27 mouse cellular contexts compared by ENCODE assay signal in genomic region chr16:67919175-67919574, GRCm38 (mm10).
DNase-seq lines count a peak whose midpoint lies in the region; ATAC-seq and TF ChIP-seq lines count a peak whose summit lies in the region.
"Had no signal": no experiment of that assay in that cellular context is flagged by ENCODE, and none has a peak within 500 bp of the region (broad histone marks: within the 10 kb centered on the region; RNA-seq: fewer than 3 reads in every experiment).

No protein-coding gene starts in this region.

- DNase-seq in cerebellum, postnatal 10 days = peak; percentile 11 to 14
- no peak for DNase-seq in cerebellum, adult 2 months
- peak; percentile 18 for DNase-seq in hindbrain, postnatal 0 days (ENCODE audit: low spot score)
- peak; percentile 89 for DNase-seq in brain, embryonic 14.5 days (ENCODE audit: low read depth)
- DNase-seq in adrenal gland, postnatal 4 days (ENCODE audit: low spot score in 2 of 2) = no peak
- no peak for DNase-seq in right cerebral cortex, postnatal 25 days
- DNase-seq: adrenal gland, postnatal 10 days; adrenal gland, postnatal 36 days; cerebellum, adult 18-20 months; cerebellum, adult 9-11 months; cerebellum, postnatal 36 days; embryo, embryonic 11 days; gastrocnemius, adult 2 months; gastrocnemius, postnatal 14 days; heart, adult 11 months; kidney, adult 18-20 months had no signal

- no peak overlapping the region for H3K4me2 ChIP-seq in hindbrain, postnatal 0 days (ENCODE audit: low read depth, low read length)
- no peak overlapping the region for H3K4me2 ChIP-seq in hindbrain, embryonic 13.5 days
- H3K4me2 ChIP-seq in forebrain, embryonic 15.5 days (replicated peaks) = no peak overlapping the region
- H3K4me2 ChIP-seq: embryonic facial prominence, embryonic 13.5 days; heart, embryonic 11.5 days; hindbrain, embryonic 12.5 days had no signal

- no peak for TF ChIP-seq POLR2A in cerebellum, adult 2 months (IDR thresholded peaks at IDR 0.05; ENCODE audit: borderline replicate concordance, insufficient read depth, low read length)
- no peak for TF ChIP-seq POLR2A in brain, embryonic 14.5 days (IDR thresholded peaks at IDR 0.05; ENCODE audit: borderline replicate concordance, extremely low read depth, insufficient read depth, insufficient read length, poor library complexity, severe bottlenecking)

- no peak for TF ChIP-seq CTCF in cerebellum, adult 2 months (IDR thresholded peaks at IDR 0.05; ENCODE audit: borderline replicate concordance, insufficient read depth, low read depth, low read length)
- no peak for TF ChIP-seq CTCF in hindbrain, postnatal 0 days (IDR thresholded peaks at IDR 0.05; ENCODE audit: low read depth)
- no peak for TF ChIP-seq CTCF in brain, embryonic 14.5 days (IDR thresholded peaks at IDR 0.05; ENCODE audit: borderline replicate concordance, extremely low read depth, insufficient read depth, insufficient read length)

- H3K9ac ChIP-seq in hindbrain, postnatal 0 days (replicated peaks; ENCODE audit: low read length) = no peak overlapping the region
- no peak overlapping the region for H3K9ac ChIP-seq in hindbrain, embryonic 13.5 days
- no peak overlapping the region for H3K9ac ChIP-seq in forebrain, embryonic 15.5 days (replicated peaks)
- H3K9ac ChIP-seq: embryonic facial prominence, embryonic 13.5 days; hindbrain, embryonic 12.5 days had no signal

- no peaks in the 10 kb centered on the region for H3K4me1 ChIP-seq in cerebellum, adult 2 months (ENCODE audit: control insufficient read depth, insufficient read depth, low read length)
- H3K4me1 ChIP-seq in hindbrain, postnatal 0 days (ENCODE audit: insufficient read depth, low read length) = no peaks in the 10 kb centered on the region
- no peaks in the 10 kb centered on the region for H3K4me1 ChIP-seq in hindbrain, embryonic 13.5 days (replicated peaks)
- H3K4me1 ChIP-seq in forebrain, embryonic 15.5 days = peaks cover 6% of the 10 kb centered on the region
- H3K4me1 ChIP-seq: embryonic facial prominence, embryonic 10.5 days; embryonic facial prominence, embryonic 13.5 days; hindbrain, embryonic 12.5 days had no signal

- WGBS in cerebellum, adult 2 months = 49% methylated on average over 2 of the region's 2 CpGs
- WGBS in hindbrain, postnatal 0 days = 65% methylated on average over 2 of the region's 2 CpGs
- 92% methylated on average over 2 of the region's 2 CpGs for WGBS in hindbrain, embryonic 13.5 days
- 56% methylated on average over 2 of the region's 2 CpGs for WGBS in forebrain, embryonic 15.5 days

- H3K36me3 ChIP-seq in hindbrain, postnatal 0 days (ENCODE audit: insufficient read depth, low read length) = no peaks in the 10 kb centered on the region
- H3K36me3 ChIP-seq in hindbrain, embryonic 13.5 days = no peaks in the 10 kb centered on the region
- H3K36me3 ChIP-seq in forebrain, embryonic 15.5 days = no peaks in the 10 kb centered on the region
- H3K36me3 ChIP-seq: embryonic facial prominence, embryonic 10.5 days; embryonic facial prominence, embryonic 13.5 days; hindbrain, embryonic 12.5 days had no signal

- no peak overlapping the region for H3K4me3 ChIP-seq in cerebellum, adult 2 months (replicated peaks; ENCODE audit: insufficient read depth, low read depth, low read length)
- H3K4me3 ChIP-seq in hindbrain, postnatal 0 days (ENCODE audit: low read length) = no peak overlapping the region
- H3K4me3 ChIP-seq in hindbrain, embryonic 13.5 days = no peak overlapping the region
- H3K4me3 ChIP-seq in forebrain, embryonic 15.5 days = no peak overlapping the region
- H3K4me3 ChIP-seq: embryonic facial prominence, embryonic 10.5 days; embryonic facial prominence, embryonic 13.5 days; erythroblast, embryonic 14.5 days; gastrocnemius, adult 2 months; hindbrain, embryonic 12.5 days had no signal

- no peak overlapping the region for H3K27ac ChIP-seq in cerebellum, adult 2 months (ENCODE audit: insufficient read depth, low read length)
- no peak overlapping the region for H3K27ac ChIP-seq in hindbrain, postnatal 0 days
- no peak overlapping the region for H3K27ac ChIP-seq in hindbrain, embryonic 13.5 days
- H3K27ac ChIP-seq in forebrain, embryonic 15.5 days (replicated peaks) = no peak overlapping the region
- H3K27ac ChIP-seq: embryonic facial prominence, embryonic 10.5 days; embryonic facial prominence, embryonic 13.5 days; gastrocnemius, adult 2 months; hindbrain, embryonic 12.5 days had no signal

- H3K9me3 ChIP-seq in hindbrain, postnatal 0 days (ENCODE audit: low read length) = no peaks in the 10 kb centered on the region
- H3K9me3 ChIP-seq in hindbrain, embryonic 13.5 days = no peaks in the 10 kb centered on the region
- H3K9me3 ChIP-seq in forebrain, embryonic 15.5 days = no peaks in the 10 kb centered on the region
- H3K9me3 ChIP-seq: embryonic facial prominence, embryonic 10.5 days; embryonic facial prominence, embryonic 13.5 days; hindbrain, embryonic 12.5 days had no signal

- no peak for ATAC-seq in hindbrain, postnatal 0 days
- ATAC-seq in hindbrain, embryonic 13.5 days (ENCODE audit: low FRiP score) = no peak
- peak; percentile 82 for ATAC-seq in forebrain, embryonic 15.5 days (replicated peaks)
- ATAC-seq: activated CD4-positive, CD25-positive, alpha-beta regulatory T cell, adult 4 months; hindbrain, embryonic 16.5 days; inflammation-experienced regulatory T-cells, adult 6 months; intestine, embryonic 16.5 days had no signal

- H3K27me3 ChIP-seq in cerebellum, adult 2 months (ENCODE audit: control insufficient read depth, insufficient read depth, low read length) = no peaks in the 10 kb centered on the region
- no peaks in the 10 kb centered on the region for H3K27me3 ChIP-seq in hindbrain, postnatal 0 days (ENCODE audit: insufficient read depth, low read length)
- no peaks in the 10 kb centered on the region for H3K27me3 ChIP-seq in hindbrain, embryonic 13.5 days
- no peaks in the 10 kb centered on the region for H3K27me3 ChIP-seq in forebrain, embryonic 15.5 days
- H3K27me3 ChIP-seq: embryonic facial prominence, embryonic 13.5 days; hindbrain, embryonic 12.5 days had no signal

Comparison
In these comparisons a context has a peak if more than half of its experiments do, and no peak if none do; other contexts are left out.
1. DNase-seq: peak in cerebellum, postnatal 10 days (2 of 2), hindbrain, postnatal 0 days (single experiment) and brain, embryonic 14.5 days (single experiment); none in cerebellum, adult 2 months (0 of 2), adrenal gland, postnatal 4 days (0 of 2) and right cerebral cortex, postnatal 25 days (single experiment).